Mouse (Mus musculus): ENCODE measurements around the gene Gm10378.
"Not testable (repeated sequence)": the region's sequence is repeated elsewhere in the genome, so short reads cannot be mapped to it uniquely, and the experiment has no call there.

Gene Gm10378

GRCm38 (mm10) chr14:42655638-42656037, at the start of gene Gm10378:
Gm10378 (plus strand) TSS chr14:42655938.
- DNase-seq = not testable (repeated sequence)

DNA sequence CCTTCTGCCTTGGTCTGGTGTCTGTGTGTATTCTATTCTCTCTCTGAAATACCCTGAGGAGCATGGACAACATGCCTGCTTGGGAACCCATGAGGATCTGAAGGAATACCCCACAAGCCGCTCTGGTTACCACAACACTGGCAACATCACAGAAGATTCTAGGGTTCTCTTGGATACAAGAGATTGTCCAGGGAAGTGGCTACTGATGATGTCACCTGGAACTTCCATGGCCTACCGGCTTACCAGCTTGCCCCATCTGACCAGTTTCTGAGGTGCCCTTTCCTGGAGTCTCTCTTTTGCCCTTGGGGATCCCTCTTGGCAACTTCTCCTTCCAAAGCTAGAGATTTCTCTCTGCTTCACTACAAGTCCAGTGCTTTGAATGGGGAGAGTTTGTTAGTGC, 13.9 kb upstream of the Gm10378 start, which contains the start of gene Gm3633:
Gm3633 (minus strand) TSS at position 101 of the 400 bp plus-strand sequence.
- not testable (repeated sequence) for DNase-seq

Data from cerebellum, postnatal 25 days (tissue).